Mouse (Mus musculus) thymus, adult 2 months (tissue): ENCODE measurements around the gene Plekha6. TPM values are rescaled to one million over a fixed set of nuclear protein-coding genes. Genes with fewer than 3 reads are reported as not detected.

Experiments
- DNase-seq: peaks from one replicate; pipeline ENCODE4 v3.0.0; 2021
- H3K27ac ChIP-seq: fragments of 200-500 bp; 2 replicates; pipeline ENCODE4 v1.5.1; 2012; ENCODE audit warnings: low read length, control low read depth; ENCODE audit not compliant: control insufficient read depth, insufficient read depth
- H3K27me3 ChIP-seq: fragments of 200-500 bp; 2 replicates; pipeline ENCODE4 v1.6.1; 2012; ENCODE audit warnings: mild to moderate bottlenecking, low read length, moderate library complexity, mixed read lengths; ENCODE audit not compliant: control insufficient read depth, insufficient read depth
- H3K36me3 ChIP-seq: fragments of 200-500 bp; 2 replicates; pipeline ENCODE4 v1.6.1; 2012; ENCODE audit warnings: mild to moderate bottlenecking, low read length, moderate library complexity; ENCODE audit not compliant: control insufficient read depth, insufficient read depth
- H3K4me1 ChIP-seq: fragments of 200-500 bp; replicated peaks from 2 replicates; pipeline ENCODE4 v1.6.1; 2012; ENCODE audit warnings: low read length; ENCODE audit not compliant: control insufficient read depth, insufficient read depth
- H3K4me3 ChIP-seq: fragments of 200-500 bp; 2 replicates; pipeline ENCODE4 v1.5.1; 2012; ENCODE audit warnings: mild to moderate bottlenecking, low read length, control low read depth, moderate library complexity; ENCODE audit not compliant: control insufficient read depth, insufficient read depth
- CTCF ChIP-seq: fragments of 200-500 bp; IDR thresholded peaks from 2 replicates; pipeline ENCODE4 v1.5.1; 2012; ENCODE audit warnings: mild to moderate bottlenecking, control low read depth, low read length, moderate library complexity, borderline replicate concordance; ENCODE audit not compliant: control insufficient read depth, poor library complexity, insufficient read depth; ENCODE audit errors: extremely low read depth
- POLR2A ChIP-seq: fragments of 200-500 bp; IDR thresholded peaks from 2 replicates; pipeline ENCODE4 v1.6.1; 2012; ENCODE audit warnings: mild to moderate bottlenecking, low read length, control low read depth, moderate library complexity; ENCODE audit not compliant: control insufficient read depth, poor library complexity, insufficient read depth; ENCODE audit errors: extremely low read depth
- WGBS: fragments of 180-500 bp; shearing (Covaris S2); methylation state at CpG from one replicate; pipeline ENCODE4 v1.1.7; 2018; 5-methylcytosine and 5-hydroxymethylcytosine counted together
- polyA plus RNA-seq: library from polyadenylated mRNA; depleted of rRNA; stranded (reverse); fragments of >200 nt; gene quantifications from 2 replicates; pipeline ENCODE4 v1.2.3, GENCODE M21; 2012

The Plekha6 gene
- polyA plus RNA-seq, 1 experiment, result 9.4 TPM

DNA sequence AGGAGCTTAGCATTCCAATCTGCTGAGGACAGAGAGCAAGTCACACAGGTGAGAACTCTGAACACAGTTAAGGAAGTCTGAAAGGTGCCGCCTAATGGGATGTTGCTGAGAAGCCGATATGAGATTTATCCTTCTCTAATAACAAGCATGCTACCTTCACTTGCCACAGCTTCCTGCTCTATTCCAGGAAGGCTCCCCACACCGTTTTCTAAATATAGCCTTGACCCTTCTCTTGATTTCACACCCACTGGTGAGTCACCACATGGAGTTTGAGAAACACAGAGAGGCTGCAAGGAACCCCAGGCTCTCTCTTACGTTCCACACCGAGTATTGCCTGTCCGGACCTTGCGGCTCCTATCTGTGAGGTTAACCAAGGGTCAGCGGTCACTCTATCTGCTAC lies 24.7 kb downstream of the Plekha6 start:
- DNase-seq, result no peak
- TF ChIP-seq POLR2A (no peak), CTCF (no peak)
- Histone ChIP-seq H3K36me3 (no peaks in the 10 kb centered on the region), H3K4me3 (no peak overlapping the region), H3K4me1 (peaks cover 7% of the 10 kb centered on the region), H3K27ac (no peak overlapping the region), H3K27me3 (no peaks in the 10 kb centered on the region)
- WGBS, result 77% methylated on average over 8 of the region's 8 CpGs

DNA sequence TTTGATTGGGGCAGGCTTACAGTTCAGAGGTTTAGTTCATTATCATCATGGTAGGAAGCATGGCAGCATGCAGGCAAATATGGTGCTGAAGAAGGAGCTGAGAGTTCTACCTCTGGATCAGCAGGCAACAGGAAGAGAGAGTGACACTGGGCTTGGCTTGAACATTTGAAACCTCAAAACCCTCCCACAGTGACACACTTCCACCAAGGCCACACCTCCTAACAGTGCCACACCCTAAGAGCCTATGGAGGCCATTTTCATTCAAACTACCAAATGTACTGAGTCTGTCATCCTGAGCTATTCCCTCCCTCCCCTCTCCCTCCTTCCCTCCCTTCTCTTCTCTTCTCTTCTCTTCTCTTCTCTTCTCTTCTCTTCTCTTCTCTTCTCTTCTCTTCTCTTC lies 25.5 kb downstream of the Plekha6 start:
- Histone ChIP-seq H3K4me3 (no peak overlapping the region), H3K4me1 (peaks cover 7% of the 10 kb centered on the region), H3K27me3 (no peaks in the 10 kb centered on the region), H3K27ac (no peak overlapping the region), H3K36me3 (no peaks in the 10 kb centered on the region)
- no peak for TF ChIP-seq POLR2A
- TF ChIP-seq CTCF, result no peak
- no peak for DNase-seq

DNA sequence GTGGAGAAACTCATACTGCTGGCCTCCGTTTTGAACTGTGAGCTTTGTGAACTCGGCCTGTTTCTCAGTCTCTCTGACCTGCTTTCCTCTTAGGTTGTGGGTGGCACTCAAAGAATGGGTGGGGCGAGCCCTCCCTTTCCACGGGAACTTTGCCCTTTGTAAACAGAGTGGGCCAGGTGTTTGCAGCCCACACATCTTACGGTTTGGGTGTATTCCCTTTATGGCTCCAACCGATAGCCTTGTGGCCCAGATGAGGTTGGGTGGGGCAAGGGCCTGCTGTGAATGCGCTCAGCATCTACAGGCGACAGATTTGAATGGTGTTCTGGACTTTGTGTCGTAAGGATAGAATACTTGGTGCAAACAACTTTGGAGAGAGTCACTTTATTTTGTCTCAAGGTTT lies 26.5 kb downstream of the Plekha6 start:
- no peak overlapping the region for H3K4me3 ChIP-seq
- no peaks in the 10 kb centered on the region for H3K27me3 ChIP-seq
- peak; percentile 21 for DNase-seq
- TF ChIP-seq CTCF, result no peak
- TF ChIP-seq POLR2A, result no peak
- H3K36me3 ChIP-seq, result no peaks in the 10 kb centered on the region
- 69% methylated on average over 9 of the region's 9 CpGs for WGBS
- H3K27ac ChIP-seq, result peak overlapping the region; percentile 18; the same call in 1 of the 2 replicates
- H3K4me1 ChIP-seq, result peaks cover 7% of the 10 kb centered on the region

DNA sequence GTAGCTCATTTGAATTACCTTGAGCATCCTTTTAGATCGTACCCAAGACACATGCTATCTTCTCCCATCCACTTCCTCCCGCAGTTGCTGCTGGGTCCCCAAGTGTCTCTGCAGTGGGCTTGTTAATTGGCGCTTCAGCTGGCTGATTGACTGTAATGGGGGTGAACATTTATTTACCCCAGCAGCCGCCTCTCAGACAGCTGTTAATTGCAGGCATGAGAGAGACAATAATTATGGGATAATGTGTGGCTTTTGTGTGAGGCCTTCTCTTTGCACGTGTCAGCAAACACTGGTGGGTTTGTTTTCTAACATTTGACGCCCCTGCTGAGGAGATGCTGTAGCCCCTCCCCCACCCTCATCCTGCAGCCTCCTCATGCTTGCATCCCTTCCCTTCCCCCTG lies 32.2 kb downstream of the Plekha6 start:
- TF ChIP-seq CTCF (no peak), POLR2A (no peak)
- Histone ChIP-seq H3K4me1 (no peaks in the 10 kb centered on the region), H3K27ac (no peak overlapping the region), H3K27me3 (no peaks in the 10 kb centered on the region), H3K4me3 (no peak overlapping the region), H3K36me3 (no peaks in the 10 kb centered on the region)
- WGBS, result 89% methylated on average over 6 of the region's 6 CpGs
- DNase-seq, result no peak

DNA sequence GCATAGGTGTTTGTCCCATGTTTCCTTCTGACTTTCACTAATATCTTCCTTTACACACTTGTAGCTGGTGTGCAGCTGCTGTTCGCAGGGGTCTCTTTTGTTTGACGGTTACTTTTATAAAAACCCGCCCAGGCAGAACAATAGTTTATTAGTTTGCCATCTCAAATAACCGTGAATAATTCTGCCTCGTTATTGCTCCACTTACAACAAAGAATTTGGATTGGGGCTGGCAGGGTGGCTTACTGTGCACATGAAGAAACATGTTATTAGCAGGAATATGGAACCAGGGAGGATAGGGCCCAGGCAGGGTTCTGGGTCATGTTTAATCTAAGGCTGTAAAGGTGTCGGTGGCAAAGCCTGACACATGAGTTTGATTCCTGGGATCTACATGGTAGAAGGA lies 33.3 kb downstream of the Plekha6 start:
- no peak overlapping the region for H3K27ac ChIP-seq
- no peak for DNase-seq
- no peaks in the 10 kb centered on the region for H3K36me3 ChIP-seq
- WGBS, result 91% methylated on average over 6 of the region's 6 CpGs
- H3K27me3 ChIP-seq, result no peaks in the 10 kb centered on the region
- TF ChIP-seq POLR2A (no peak), CTCF (no peak)
- H3K4me3 ChIP-seq, result no peak overlapping the region
- H3K4me1 ChIP-seq, result no peaks in the 10 kb centered on the region

DNA sequence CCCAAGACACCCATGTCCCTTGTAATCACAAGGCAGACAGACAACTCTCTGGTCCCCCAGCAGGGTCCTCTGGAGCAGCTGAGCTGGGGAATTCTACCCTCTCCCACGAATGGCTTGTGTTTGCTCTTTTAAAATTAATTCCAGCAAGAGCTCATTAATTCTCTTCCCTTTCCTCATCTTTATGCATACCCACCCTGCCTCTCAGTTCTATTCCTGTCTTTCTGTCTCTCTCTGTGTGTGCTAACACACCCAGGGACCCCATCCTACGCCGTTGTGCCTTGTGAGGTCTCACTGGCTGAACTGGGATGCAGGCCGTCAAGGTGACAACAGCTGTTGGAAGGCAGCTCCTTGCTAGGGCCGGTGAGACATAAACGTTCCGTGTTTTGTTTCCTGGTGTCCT lies 35.7 kb downstream of the Plekha6 start:
- TF ChIP-seq CTCF (no peak), POLR2A (no peak)
- DNase-seq, result no peak
- Histone ChIP-seq H3K27me3 (no peaks in the 10 kb centered on the region), H3K4me3 (no peak overlapping the region), H3K4me1 (no peaks in the 10 kb centered on the region), H3K36me3 (no peaks in the 10 kb centered on the region), H3K27ac (no peak overlapping the region)
- WGBS, result 92% methylated on average over 7 of the region's 7 CpGs

DNA sequence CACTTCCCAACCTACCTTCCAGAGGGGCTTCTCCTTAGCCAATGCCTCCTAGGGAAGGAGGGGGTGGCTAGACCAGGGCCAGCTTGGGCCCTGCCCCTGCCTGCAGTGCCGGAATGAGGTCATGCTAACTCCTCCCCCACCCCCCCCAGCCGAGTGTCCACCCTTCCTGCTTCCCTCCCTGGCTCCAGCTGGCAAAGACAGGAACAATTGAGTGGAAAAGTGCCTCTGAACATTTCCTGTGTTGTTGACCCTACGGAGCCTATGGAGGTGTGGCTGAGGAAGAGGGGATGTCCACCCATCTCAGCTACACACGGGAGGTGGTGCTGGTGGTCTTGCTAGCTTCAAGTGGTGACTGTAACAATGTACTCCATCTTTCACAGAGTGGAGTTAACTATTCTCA lies 37.5 kb downstream of the Plekha6 start:
- 90% methylated on average over 4 of the region's 4 CpGs for WGBS

More for the DNA sequence above, 37.5 kb downstream of the Plekha6 start:
- no peaks in the 10 kb centered on the region for H3K36me3 ChIP-seq
- DNase-seq, result no peak
- H3K4me1 ChIP-seq, result no peaks in the 10 kb centered on the region
- H3K27ac ChIP-seq, result no peak overlapping the region
- no peaks in the 10 kb centered on the region for H3K27me3 ChIP-seq
- no peak overlapping the region for H3K4me3 ChIP-seq
- TF ChIP-seq POLR2A (no peak), CTCF (no peak)
